Mouse (Mus musculus) erythroblast, embryonic 14.5 days (primary cell): ENCODE data around the gene Fgfr2.

ENCODE experiments used
- GATA1 ChIP-seq: IDR thresholded peaks from 2 replicates; pipeline ENCODE4 v1.6.1; 2012; ENCODE audit warnings: low read length, inconsistent platforms, mixed read lengths
- TAL1 ChIP-seq: IDR thresholded peaks from 3 replicates; pipeline ENCODE4 v1.6.1; 2012; ENCODE audit warnings: low read length, inconsistent platforms, mixed read lengths

- TF ChIP-seq GATA1, result no peak
- no peak for TF ChIP-seq TAL1
Observed at GRCm38 (mm10) chr7:132687897-132688296, 435.3 kb downstream of the Fgfr2 start.
